Comparison of ENCODE assay signal across 8 mouse cellular contexts in the genomic region with DNA sequence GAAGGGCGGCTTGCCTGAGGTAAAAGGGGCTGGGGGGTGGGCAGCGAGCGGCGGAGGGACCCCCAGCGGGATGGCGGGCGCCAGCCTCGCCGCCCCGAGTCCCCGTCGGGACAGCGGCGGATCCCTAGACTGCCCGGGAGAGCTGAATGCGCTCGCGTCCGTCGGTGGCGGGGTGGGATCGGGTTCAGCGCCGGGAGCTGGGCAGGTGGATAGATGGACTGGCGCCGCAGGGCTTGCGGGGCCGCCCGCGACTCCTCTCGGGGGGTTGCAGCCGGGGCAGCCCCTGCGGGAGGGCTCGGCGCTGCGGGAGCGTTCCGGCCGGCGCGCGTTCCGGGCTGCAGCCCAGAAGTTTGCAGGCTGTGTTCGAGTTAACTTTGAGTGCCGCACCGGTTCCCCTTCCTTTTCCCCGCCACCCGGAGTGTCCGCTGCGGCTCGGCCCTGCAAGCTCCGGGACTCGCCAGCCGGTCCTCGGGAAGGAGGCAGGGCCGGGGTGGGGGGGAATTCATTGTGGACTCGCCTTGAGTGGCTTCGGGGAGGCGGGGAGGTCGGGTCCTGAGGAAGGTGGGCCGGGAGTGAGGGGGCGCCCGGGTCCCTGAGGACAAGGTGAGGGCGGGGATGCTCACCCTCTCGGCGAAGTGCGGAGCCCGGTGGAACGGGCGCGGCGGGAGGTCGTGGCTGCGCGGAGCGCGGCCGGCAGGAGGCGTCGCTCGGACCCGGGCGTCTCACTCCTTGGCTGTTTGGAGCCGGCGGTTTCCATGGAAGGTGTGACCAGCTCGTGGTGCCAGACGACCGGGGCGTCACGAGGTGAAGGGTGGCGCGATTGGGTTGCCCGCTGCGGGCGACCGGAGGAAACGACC. TPM values are rescaled to one million over a fixed set of nuclear protein-coding genes. Genes with fewer than 3 reads are reported as not detected.
DNase-seq lines count a peak whose midpoint lies in the region; ATAC-seq lines count a peak whose summit lies in the region.

No protein-coding gene starts in this region.

- H3K36me3 ChIP-seq in forebrain, embryonic 12.5 days (replicated peaks) = peaks cover 8% of the 10 kb centered on the region; the same call in 1 of the 2 replicates
- H3K36me3 ChIP-seq in heart, embryonic 16.5 days (ENCODE audit: control insufficient read depth, insufficient read depth) = peaks cover 10% of the 10 kb centered on the region
- H3K36me3 ChIP-seq in liver, embryonic 13.5 days = 0 out of 2 replicates have a peak, but pooled peaks cover 3% of the 10 kb centered on the region
- H3K36me3 ChIP-seq in splenic B cell, adult 2 months (ENCODE audit: control insufficient read depth, insufficient read depth, low read length, poor library complexity, severe bottlenecking) = 0 out of 2 replicates have a peak, but pooled peaks cover 3% of the 10 kb centered on the region

- no peaks in the 10 kb centered on the region for H3K9me3 ChIP-seq in forebrain, embryonic 12.5 days
- H3K9me3 ChIP-seq in heart, embryonic 16.5 days (replicated peaks; ENCODE audit: control insufficient read depth, low read length) = no peaks in the 10 kb centered on the region
- no peaks in the 10 kb centered on the region for H3K9me3 ChIP-seq in liver, embryonic 13.5 days (replicated peaks)

- peak overlapping the region; percentile 98 for H3K27ac ChIP-seq in forebrain, embryonic 12.5 days
- H3K27ac ChIP-seq in heart, embryonic 16.5 days (ENCODE audit: low read length) = peak overlapping the region; percentile 98
- peak overlapping the region; percentile 87 for H3K27ac ChIP-seq in liver, embryonic 13.5 days

- under 1% methylated on average over 87 of the region's 97 CpGs for WGBS in forebrain, embryonic 12.5 days
- WGBS in heart, embryonic 16.5 days = under 1% methylated on average over 90 of the region's 97 CpGs
- WGBS in liver, embryonic 13.5 days (ENCODE audit: insufficient replicate concordance) = under 1% methylated on average over 96 of the region's 97 CpGs

- peak overlapping the region; percentile 87 for H3K4me3 ChIP-seq in forebrain, embryonic 12.5 days (replicated peaks)
- peak overlapping the region; percentile 97 for H3K4me3 ChIP-seq in heart, embryonic 16.5 days (ENCODE audit: low read length)
- H3K4me3 ChIP-seq in liver, embryonic 13.5 days (replicated peaks) = peak overlapping the region; percentile 82

- H3K27me3 ChIP-seq in forebrain, embryonic 12.5 days = no peaks in the 10 kb centered on the region; the same call in 1 of the 2 replicates
- no peaks in the 10 kb centered on the region for H3K27me3 ChIP-seq in heart, embryonic 16.5 days (ENCODE audit: control insufficient read depth, insufficient read depth, low read length)
- peaks cover 3% of the 10 kb centered on the region; the same call in 1 of the 2 replicates for H3K27me3 ChIP-seq in liver, embryonic 13.5 days
- no peaks in the 10 kb centered on the region for H3K27me3 ChIP-seq in splenic B cell, adult 2 months (ENCODE audit: control insufficient read depth, insufficient read depth, low read length, poor library complexity, severe bottlenecking)

- H3K4me2 ChIP-seq in forebrain, embryonic 12.5 days = peak overlapping the region; percentile 79
- peak overlapping the region; percentile 88 for H3K4me2 ChIP-seq in heart, embryonic 16.5 days (ENCODE audit: low read depth, low read length)
- H3K4me2 ChIP-seq in liver, embryonic 13.5 days = peak overlapping the region; percentile 100

- DNase-seq in brain, embryonic 18.5 days (ENCODE audit: low read depth, low spot score) = peak; percentile 16
- DNase-seq in kidney, postnatal 25 days = peak; percentile 70 to 84
- peak; percentile 47 for DNase-seq in liver, embryonic 13.5 days
- DNase-seq in natural killer cell, adult 2 months (ENCODE audit: low spot score in 2 of 2) = peak; percentile 58 to 65
- DNase-seq in splenic B cell, adult 2 months (ENCODE audit: low read depth, low spot score) = peak; percentile 57

- H3K9ac ChIP-seq in forebrain, embryonic 12.5 days = peak overlapping the region; percentile 88
- H3K9ac ChIP-seq in heart, embryonic 16.5 days (ENCODE audit: low read length) = peak overlapping the region; percentile 97
- H3K9ac ChIP-seq in liver, embryonic 13.5 days = peak overlapping the region; percentile 85

- peak; percentile 6 for ATAC-seq in CD4-positive, CD25-positive, alpha-beta regulatory T cell, adult 4 months
- ATAC-seq in forebrain, embryonic 12.5 days (ENCODE audit: low FRiP score) = peak; percentile 54
- ATAC-seq in heart, embryonic 16.5 days (replicated peaks; ENCODE audit: extremely low read depth, insufficient read depth, low FRiP score) = peak; percentile 10
- peak; percentile 45 for ATAC-seq in liver, embryonic 13.5 days (ENCODE audit: low read depth)

- peaks cover 6% of the 10 kb centered on the region; the same call in 1 of the 2 replicates for H3K4me1 ChIP-seq in forebrain, embryonic 12.5 days
- H3K4me1 ChIP-seq in heart, embryonic 16.5 days (ENCODE audit: control insufficient read depth, insufficient read depth, low read length) = peaks cover 5% of the 10 kb centered on the region; the same call in 1 of the 2 replicates
- peaks cover 12% of the 10 kb centered on the region for H3K4me1 ChIP-seq in liver, embryonic 13.5 days (replicated peaks)

RNA-seq across cellular contexts. Expression of gene Tiparp, which starts 0.6 kb away (rescaled TPM):
- 1 to 10 TPM; 4.0 to 5.4 TPM for polyA plus RNA-seq in CD4-positive, CD25-positive, alpha-beta regulatory T cell, adult 4 months (2017; shearing (Covaris generic))
- 29.4 and 30.6 TPM in 2 replicates for polyA plus RNA-seq in forebrain, embryonic 12.5 days (2016; fragmentation: Nextera tagmentation; extraction: Ambion mirVana)
- 23.2 and 24.3 TPM in 2 replicates for polyA plus RNA-seq in heart, embryonic 16.5 days (2015; fragmentation: Nextera tagmentation; extraction: Ambion mirVana)
- polyA plus RNA-seq in liver, embryonic 13.5 days (2015; fragmentation: Nextera tagmentation; extraction: Ambion mirVana) = 7.3 and 8.8 TPM in 2 replicates

Comparison
In these comparisons a context has a peak if more than half of its experiments do, and no peak if none do; other contexts are left out.
1. Peak in every context shown above with its lines: DNase-seq, ATAC-seq, H3K4me3 ChIP-seq and H3K27ac ChIP-seq.
2. DNase-seq: peak in every context shown above with its lines; median percentile 77 in kidney, postnatal 25 days; 62 in natural killer cell, adult 2 months; 57 in splenic B cell, adult 2 months; 47 in liver, embryonic 13.5 days; 16 in brain, embryonic 18.5 days.